Mouse (Mus musculus) thymus, adult 2 months (tissue): ENCODE measurements around the gene Sp1. TPM values are rescaled to one million over a fixed set of nuclear protein-coding genes. Genes with fewer than 3 reads are reported as not detected.

Experiments
- DNase-seq: peaks from one replicate; pipeline ENCODE4 v3.0.0; 2021
- H3K27ac ChIP-seq: fragments of 200-500 bp; 2 replicates; pipeline ENCODE4 v1.5.1; 2012; ENCODE audit warnings: low read length, control low read depth; ENCODE audit not compliant: control insufficient read depth, insufficient read depth
- H3K27me3 ChIP-seq: fragments of 200-500 bp; 2 replicates; pipeline ENCODE4 v1.6.1; 2012; ENCODE audit warnings: mild to moderate bottlenecking, low read length, moderate library complexity, mixed read lengths; ENCODE audit not compliant: control insufficient read depth, insufficient read depth
- H3K36me3 ChIP-seq: fragments of 200-500 bp; 2 replicates; pipeline ENCODE4 v1.6.1; 2012; ENCODE audit warnings: mild to moderate bottlenecking, low read length, moderate library complexity; ENCODE audit not compliant: control insufficient read depth, insufficient read depth
- H3K4me1 ChIP-seq: fragments of 200-500 bp; replicated peaks from 2 replicates; pipeline ENCODE4 v1.6.1; 2012; ENCODE audit warnings: low read length; ENCODE audit not compliant: control insufficient read depth, insufficient read depth
- H3K4me3 ChIP-seq: fragments of 200-500 bp; 2 replicates; pipeline ENCODE4 v1.5.1; 2012; ENCODE audit warnings: mild to moderate bottlenecking, low read length, control low read depth, moderate library complexity; ENCODE audit not compliant: control insufficient read depth, insufficient read depth
- CTCF ChIP-seq: fragments of 200-500 bp; IDR thresholded peaks from 2 replicates; pipeline ENCODE4 v1.5.1; 2012; ENCODE audit warnings: mild to moderate bottlenecking, control low read depth, low read length, moderate library complexity, borderline replicate concordance; ENCODE audit not compliant: control insufficient read depth, poor library complexity, insufficient read depth; ENCODE audit errors: extremely low read depth
- POLR2A ChIP-seq: fragments of 200-500 bp; IDR thresholded peaks from 2 replicates; pipeline ENCODE4 v1.6.1; 2012; ENCODE audit warnings: mild to moderate bottlenecking, low read length, control low read depth, moderate library complexity; ENCODE audit not compliant: control insufficient read depth, poor library complexity, insufficient read depth; ENCODE audit errors: extremely low read depth
- WGBS: fragments of 180-500 bp; shearing (Covaris S2); methylation state at CpG from one replicate; pipeline ENCODE4 v1.1.7; 2018; 5-methylcytosine and 5-hydroxymethylcytosine counted together
- polyA plus RNA-seq: library from polyadenylated mRNA; depleted of rRNA; stranded (reverse); fragments of >200 nt; gene quantifications from 2 replicates; pipeline ENCODE4 v1.2.3, GENCODE M21; 2012

Sp1 gene
- polyA plus RNA-seq, 1 experiment: 45.0 TPM

GRCm38 (mm10) chr15:102398629-102399028 lies 7.3 kb upstream of the Sp1 start:
- Histone ChIP-seq H3K4me1 (peaks cover 14% of the 10 kb centered on the region), H3K27me3 (no peaks in the 10 kb centered on the region), H3K27ac (no peak overlapping the region), H3K4me3 (no peak overlapping the region), H3K36me3 (no peaks in the 10 kb centered on the region)
- DNase-seq: no peak
- TF ChIP-seq CTCF (no peak), POLR2A (no peak)
- WGBS: 86% methylated on average over 5 of the region's 5 CpGs

GRCm38 (mm10) chr15:102399229-102400221 lies 6.4 kb upstream of the Sp1 start:
- TF ChIP-seq POLR2A (peak; percentile 84), CTCF (no peak)
- H3K4me1 ChIP-seq: peaks cover 14% of the 10 kb centered on the region
- no peaks in the 10 kb centered on the region for H3K27me3 ChIP-seq
- whole genome bisulfite sequencing: 11% methylated on average over 34 of the region's 34 CpGs
- peak overlapping the region; percentile 83 for H3K27ac ChIP-seq
- DNase-seq: peak; percentile 85
- no peaks in the 10 kb centered on the region for H3K36me3 ChIP-seq
- H3K4me3 ChIP-seq: peak overlapping the region; percentile 85

GRCm38 (mm10) chr15:102400476-102401045 lies 5.4 kb upstream of the Sp1 start:
- no peak for DNase-seq
- Histone ChIP-seq H3K36me3 (no peaks in the 10 kb centered on the region), H3K4me1 (peaks cover 14% of the 10 kb centered on the region), H3K4me3 (no peak overlapping the region), H3K27ac (peak overlapping the region; percentile 83; the same call in 1 of the 2 replicates), H3K27me3 (no peaks in the 10 kb centered on the region)
- TF ChIP-seq CTCF: no peak
- no peak for TF ChIP-seq POLR2A
- WGBS: 91% methylated on average over 10 of the region's 10 CpGs

GRCm38 (mm10) chr15:102401278-102401677 lies 4.7 kb upstream of the Sp1 start:
- H3K36me3 ChIP-seq: no peaks in the 10 kb centered on the region
- DNase-seq: no peak
- H3K27me3 ChIP-seq: no peaks in the 10 kb centered on the region
- H3K27ac ChIP-seq: no peak overlapping the region
- H3K4me3 ChIP-seq: no peak overlapping the region
- WGBS: 97% methylated on average over 2 of the region's 2 CpGs
- TF ChIP-seq POLR2A (no peak), CTCF (no peak)
- H3K4me1 ChIP-seq: peaks cover 12% of the 10 kb centered on the region

GRCm38 (mm10) chr15:102402210-102402609 lies 3.7 kb upstream of the Sp1 start:
- WGBS: 97% methylated on average over 3 of the region's 3 CpGs
- Histone ChIP-seq H3K4me1 (peaks cover 12% of the 10 kb centered on the region), H3K4me3 (no peak overlapping the region), H3K27me3 (no peaks in the 10 kb centered on the region), H3K27ac (no peak overlapping the region), H3K36me3 (no peaks in the 10 kb centered on the region)
- TF ChIP-seq POLR2A (no peak), CTCF (no peak)
- DNase-seq: no peak

- peak overlapping the region; percentile 91 for H3K27ac ChIP-seq
- H3K27me3 ChIP-seq: no peaks in the 10 kb centered on the region
- 16% methylated on average over 34 of the region's 34 CpGs for WGBS
- peak; percentile 88 for TF ChIP-seq CTCF
- no peak for TF ChIP-seq POLR2A
- peaks cover 21% of the 10 kb centered on the region for H3K4me1 ChIP-seq
- no peak for DNase-seq
- H3K4me3 ChIP-seq: peak overlapping the region; percentile 57
- H3K36me3 ChIP-seq: peaks cover 23% of the 10 kb centered on the region
Measured at GRCm38 (mm10) chr15:102404608-102405488, 1.1 kb upstream of the Sp1 start.
